Mouse (Mus musculus) ES-E14 (cell line): ENCODE results near the gene Gm973. TPM values are rescaled to one million over a fixed set of nuclear protein-coding genes. Genes with fewer than 3 reads are reported as not detected.

Experiments used
- DNase-seq: peaks from one replicate; pipeline ENCODE4 v3.0.0-alpha.2; 2013; ENCODE audit warnings: low read depth, low spot score
- H3K27ac ChIP-seq: 2 replicates; pipeline ENCODE4 v1.5.1; 2012; ENCODE audit warnings: low read depth, mild to moderate bottlenecking, low read length, moderate library complexity, mixed read lengths; ENCODE audit not compliant: poor library complexity, insufficient read depth, severe bottlenecking
- H3K36me3 ChIP-seq: 2 replicates; pipeline ENCODE4 v1.6.1; 2012; ENCODE audit warnings: mild to moderate bottlenecking, low read length, moderate library complexity, mixed read lengths; ENCODE audit not compliant: control insufficient read depth, poor library complexity, insufficient read depth, severe bottlenecking
- H3K4me1 ChIP-seq, 2 experiments: fragments of 150-350 bp in 1 of 2; sonication (generic) in 1 of 2; 2 replicates each; pipeline ENCODE4 v1.6.1; 2012; ENCODE audit warnings: low read length in 2 of 2, mild to moderate bottlenecking in 1 of 2, mixed read lengths in 1 of 2; ENCODE audit not compliant: control insufficient read depth in 2 of 2, insufficient read depth in 2 of 2, poor library complexity in 1 of 2
- H3K4me3 ChIP-seq, 2 experiments: fragments of 150-350 bp in 1 of 2; sonication (generic) in 1 of 2; 2 replicates each; pipeline ENCODE4 v1.5.1; 2012; ENCODE audit warnings: low read length in 2 of 2, low read depth in 1 of 2, mild to moderate bottlenecking in 1 of 2, mixed read lengths in 1 of 2; ENCODE audit not compliant: insufficient read depth in 1 of 2, poor library complexity in 1 of 2, severe bottlenecking in 1 of 2
- H3K9ac ChIP-seq: 2 replicates; pipeline ENCODE4 v1.6.1; 2012; ENCODE audit warnings: low read depth, mild to moderate bottlenecking, low read length, mixed read lengths; ENCODE audit not compliant: poor library complexity, insufficient read depth, severe bottlenecking
- H3K9me3 ChIP-seq: fragments of 150-350 bp; sonication (generic); 2 replicates; pipeline ENCODE4 v1.6.1; 2012; ENCODE audit warnings: low read depth, mild to moderate bottlenecking, low read length; ENCODE audit not compliant: control insufficient read depth, insufficient read depth
- CHD2 ChIP-seq: IDR thresholded peaks from 2 replicates; pipeline ENCODE4 v1.6.1; 2014; ENCODE audit warnings: mild to moderate bottlenecking, low read depth, low read length, inconsistent platforms
- HCFC1 ChIP-seq: IDR thresholded peaks from 2 replicates; pipeline ENCODE4 v1.6.1; 2012; ENCODE audit warnings: low read length, inconsistent platforms, borderline replicate concordance; ENCODE audit not compliant: insufficient read depth
- MAFK ChIP-seq: IDR thresholded peaks from 2 replicates; pipeline ENCODE4 v1.6.1; 2014; ENCODE audit warnings: mild to moderate bottlenecking, low read depth, low read length, inconsistent platforms; ENCODE audit not compliant: insufficient read depth
- ZC3H11A ChIP-seq: IDR thresholded peaks from 2 replicates; pipeline ENCODE4 v1.6.1; 2012; ENCODE audit warnings: low read depth, mild to moderate bottlenecking, inconsistent platforms, low read length, borderline replicate concordance
- ZNF384 ChIP-seq: IDR thresholded peaks from 2 replicates; pipeline ENCODE4 v1.6.1; 2012; ENCODE audit warnings: low read depth, low read length, inconsistent platforms
- in situ Hi-C, 2 experiments: fragments of 600-800 bp; cut with MboI; formaldehyde crosslinking; loops; one replicate each; pipeline ENCODE4 v1.15.1; 2025; ENCODE audit warnings: low sequenced_read_pairs in 2 of 2, inconsistent platforms in 1 of 2; ENCODE audit not compliant: unreplicated experiment in 2 of 2
- total RNA-seq: library from RNA; depleted of rRNA; stranded (reverse); fragments of 300-350 nt; gene quantifications from 2 replicates; pipeline ENCODE4 v1.2.3, GENCODE M21; 2012

Gm973 gene
- total RNA-seq, 1 experiment: 5.8 TPM

DNA sequence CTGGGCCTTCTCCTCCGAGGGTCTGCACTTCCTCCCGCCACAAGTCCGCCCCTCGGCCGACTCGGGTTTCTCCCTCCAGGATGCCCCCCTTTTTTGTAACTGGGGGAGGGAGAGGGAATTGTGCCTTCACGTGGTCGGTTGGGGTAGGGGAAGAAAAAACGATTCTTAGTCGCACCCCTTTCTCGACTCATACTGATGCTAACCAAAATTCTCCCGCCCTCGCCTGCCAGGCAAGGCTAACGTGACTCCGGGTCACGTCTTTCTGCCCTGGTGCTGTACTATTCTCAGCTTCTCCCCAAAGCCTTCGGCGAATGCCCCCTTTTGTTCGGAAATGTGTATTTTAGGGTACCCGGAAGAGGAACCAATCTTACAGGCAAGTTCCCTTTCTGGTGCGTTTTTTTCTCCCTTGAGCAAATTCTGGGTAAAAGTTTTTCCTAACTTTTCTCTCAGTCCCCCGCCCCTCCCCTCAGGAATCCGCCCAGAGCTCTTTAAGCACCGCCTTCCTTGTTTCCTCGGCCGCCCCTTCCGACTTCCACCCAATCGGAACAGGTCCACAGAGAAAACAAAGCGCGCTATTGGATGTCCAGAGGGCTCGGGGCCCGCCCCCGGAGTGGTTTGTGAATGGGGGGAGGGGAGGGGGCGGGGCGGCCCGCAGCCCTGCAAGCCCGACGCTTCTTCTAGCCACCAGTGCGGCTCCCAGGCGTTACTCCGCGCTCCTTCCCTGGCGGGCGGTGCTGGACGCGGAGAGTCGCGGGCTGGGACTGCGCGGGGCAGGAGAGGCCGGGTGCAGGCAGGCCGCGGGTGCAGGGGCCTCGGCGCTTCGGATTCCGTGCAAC lies 34.4 kb upstream of the Gm973 start:
- peak overlapping the region; percentile 73 to 86 for H3K4me3 ChIP-seq
- DNase-seq: peak; percentile 97
- peak overlapping the region; percentile 91 for H3K9ac ChIP-seq
- in situ Hi-C loops: no loop called here
- H3K9me3 ChIP-seq: no peaks in the 10 kb centered on the region
- H3K27ac ChIP-seq: peak overlapping the region; percentile 91
- peaks cover 22% of the 10 kb centered on the region for H3K36me3 ChIP-seq
- peaks cover 0 to 4% of the 10 kb centered on the region in 2 experiments; a peak in 2 of 4 replicates for H3K4me1 ChIP-seq
- no peak for TF ChIP-seq MAFK
- peak; percentile 77; the same call in 1 of the 2 replicates for TF ChIP-seq CHD2

DNA sequence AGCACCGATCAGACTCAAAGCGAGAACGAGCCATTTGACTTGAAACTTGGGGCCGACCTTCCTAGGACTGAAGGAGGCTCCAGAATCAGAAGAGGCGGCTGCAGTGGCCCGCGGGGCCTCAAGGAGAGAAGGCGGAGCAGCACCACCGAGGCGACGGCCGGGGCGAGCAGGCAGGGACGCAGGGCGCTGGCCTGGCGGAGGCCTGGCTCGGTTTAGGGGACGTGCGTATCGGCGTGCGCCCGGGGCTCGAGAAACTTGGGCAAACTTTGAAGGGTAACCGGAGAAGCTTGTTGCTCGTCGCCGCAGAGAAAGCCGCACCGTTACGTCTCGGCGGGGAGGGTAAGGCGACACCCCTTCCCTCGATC lies 33.8 kb upstream of the Gm973 start, which contains the start of gene Fzd7:
Gene Fzd7 (plus strand): TSS at position 94 of the 365 bp plus-strand sequence.
- Histone ChIP-seq H3K9me3 (no peaks in the 10 kb centered on the region), H3K4me3 (peak within 1 kb of the TSS; percentile 73 to 86), H3K36me3 (peaks cover 22% of the 10 kb centered on the region), H3K4me1 (peaks cover 0 to 6% of the 10 kb centered on the region in 2 experiments; a peak in 2 of 4 replicates), H3K27ac (peak within 1 kb of the TSS; percentile 91), H3K9ac (peak within 1 kb of the TSS; percentile 91)
- no peak for DNase-seq
- TF ChIP-seq MAFK: no peak
- TF ChIP-seq ZC3H11A: no peak
- TF ChIP-seq ZNF384: no peak
- TF ChIP-seq HCFC1: no peak
- no peak for TF ChIP-seq CHD2
- in situ Hi-C loops: no loop called here

DNA sequence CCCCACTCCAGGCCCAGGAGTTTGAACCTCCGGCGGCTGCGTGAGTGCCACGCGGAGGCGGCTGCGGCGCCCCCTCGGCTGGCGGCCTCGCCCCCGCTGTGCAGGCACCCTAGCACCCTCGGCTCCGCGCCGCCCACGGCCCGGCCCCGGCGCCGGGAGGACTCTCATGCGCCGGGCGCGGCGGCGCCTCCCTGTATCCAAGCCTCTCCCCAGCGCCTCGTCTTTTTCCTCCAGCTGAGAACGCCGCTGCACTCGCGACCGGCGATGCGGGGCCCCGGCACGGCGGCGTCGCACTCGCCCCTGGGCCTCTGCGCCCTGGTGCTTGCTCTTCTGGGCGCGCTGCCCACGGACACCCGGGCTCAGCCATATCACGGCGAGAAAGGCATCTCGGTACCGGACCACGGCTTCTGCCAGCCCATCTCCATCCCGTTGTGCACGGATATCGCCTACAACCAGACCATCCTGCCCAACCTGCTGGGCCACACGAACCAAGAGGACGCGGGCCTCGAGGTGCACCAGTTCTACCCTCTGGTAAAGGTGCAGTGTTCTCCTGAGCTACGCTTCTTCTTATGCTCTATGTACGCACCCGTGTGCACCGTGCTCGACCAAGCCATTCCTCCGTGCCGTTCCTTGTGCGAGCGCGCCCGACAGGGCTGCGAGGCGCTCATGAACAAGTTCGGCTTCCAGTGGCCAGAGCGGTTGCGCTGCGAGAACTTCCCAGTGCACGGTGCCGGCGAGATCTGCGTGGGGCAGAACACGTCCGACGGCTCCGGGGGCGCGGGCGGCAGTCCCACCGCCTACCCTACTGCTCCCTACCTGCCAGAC lies 33.2 kb upstream of the Gm973 start:
- DNase-seq: no peak
- H3K4me1 ChIP-seq: peaks cover 0 to 6% of the 10 kb centered on the region in 2 experiments; a peak in 2 of 4 replicates
- no peak for TF ChIP-seq ZC3H11A

DNA sequence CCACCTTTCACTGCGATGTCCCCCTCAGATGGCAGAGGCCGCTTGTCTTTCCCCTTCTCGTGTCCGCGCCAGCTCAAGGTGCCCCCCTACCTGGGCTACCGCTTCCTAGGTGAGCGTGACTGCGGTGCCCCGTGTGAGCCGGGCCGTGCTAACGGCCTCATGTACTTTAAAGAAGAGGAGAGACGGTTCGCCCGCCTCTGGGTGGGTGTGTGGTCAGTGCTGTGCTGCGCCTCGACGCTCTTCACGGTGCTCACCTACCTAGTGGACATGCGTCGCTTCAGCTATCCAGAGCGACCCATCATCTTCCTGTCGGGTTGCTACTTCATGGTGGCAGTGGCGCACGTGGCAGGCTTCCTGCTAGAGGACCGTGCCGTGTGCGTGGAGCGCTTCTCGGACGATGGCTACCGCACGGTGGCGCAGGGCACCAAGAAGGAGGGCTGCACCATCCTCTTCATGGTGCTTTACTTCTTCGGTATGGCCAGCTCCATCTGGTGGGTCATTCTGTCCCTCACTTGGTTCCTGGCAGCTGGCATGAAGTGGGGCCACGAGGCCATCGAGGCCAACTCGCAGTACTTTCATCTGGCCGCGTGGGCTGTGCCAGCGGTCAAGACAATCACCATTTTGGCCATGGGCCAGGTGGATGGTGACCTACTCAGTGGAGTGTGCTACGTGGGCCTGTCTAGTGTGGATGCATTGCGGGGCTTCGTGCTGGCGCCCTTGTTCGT lies 32.4 kb upstream of the Gm973 start:
- Histone ChIP-seq H3K4me1 (peaks cover 0 to 6% of the 10 kb centered on the region in 2 experiments), H3K36me3 (peaks cover 22% of the 10 kb centered on the region), H3K9me3 (no peaks in the 10 kb centered on the region), H3K27ac (no peak overlapping the region), H3K4me3 (peak overlapping the region; percentile 73 to 86), H3K9ac (peak overlapping the region; percentile 91)
- no peak for TF ChIP-seq CHD2
- TF ChIP-seq ZNF384: no peak
- no peak for TF ChIP-seq HCFC1
- no peak for TF ChIP-seq ZC3H11A
- no peak for TF ChIP-seq MAFK
- in situ Hi-C loops: no loop called here
- no peak for DNase-seq

More for the DNA sequence above, 33.2 kb upstream of the Gm973 start:
- Histone ChIP-seq H3K36me3 (peaks cover 22% of the 10 kb centered on the region), H3K27ac (peak overlapping the region; percentile 78), H3K9ac (peak overlapping the region; percentile 91), H3K9me3 (no peaks in the 10 kb centered on the region), H3K4me3 (peak overlapping the region; percentile 73 to 86)
- in situ Hi-C loops: no loop called here
